Mouse (Mus musculus) erythroblast, embryonic 14.5 days (primary cell): ENCODE results near the gene Krt36. TPM values are rescaled to one million over a fixed set of nuclear protein-coding genes. Genes with fewer than 3 reads are reported as not detected.

Source experiments
- H3K27me3 ChIP-seq: 2 replicates; pipeline ENCODE4 v1.6.1; 2012; ENCODE audit warnings: inconsistent platforms; ENCODE audit not compliant: control insufficient read depth
- H3K36me3 ChIP-seq: 2 replicates; pipeline ENCODE4 v1.6.1; 2012; ENCODE audit warnings: mild to moderate bottlenecking, inconsistent platforms; ENCODE audit not compliant: control insufficient read depth
- H3K4me1 ChIP-seq: 2 replicates; pipeline ENCODE4 v1.6.1; 2012; ENCODE audit warnings: inconsistent platforms; ENCODE audit not compliant: control insufficient read depth
- H3K4me3 ChIP-seq: replicated peaks from 2 replicates; pipeline ENCODE3; 2012; ENCODE audit warnings: moderate library complexity, mild to moderate bottlenecking, inconsistent platforms
- H3K9me3 ChIP-seq: 2 replicates; pipeline ENCODE4 v1.6.1; 2012; ENCODE audit warnings: low read length, inconsistent platforms, mixed read lengths; ENCODE audit not compliant: control insufficient read depth
- GATA1 ChIP-seq: IDR thresholded peaks from 2 replicates; pipeline ENCODE4 v1.6.1; 2012; ENCODE audit warnings: low read length, inconsistent platforms, mixed read lengths
- TAL1 ChIP-seq: IDR thresholded peaks from 3 replicates; pipeline ENCODE4 v1.6.1; 2012; ENCODE audit warnings: low read length, inconsistent platforms, mixed read lengths
- polyA plus RNA-seq: library from polyadenylated mRNA; stranded (reverse); fragments of >175 nt; gene quantifications from 2 replicates; pipeline ENCODE4 v1.2.3, GENCODE M21; 2012

The Krt36 gene
- polyA plus RNA-seq, 1 experiment = not detected

DNA sequence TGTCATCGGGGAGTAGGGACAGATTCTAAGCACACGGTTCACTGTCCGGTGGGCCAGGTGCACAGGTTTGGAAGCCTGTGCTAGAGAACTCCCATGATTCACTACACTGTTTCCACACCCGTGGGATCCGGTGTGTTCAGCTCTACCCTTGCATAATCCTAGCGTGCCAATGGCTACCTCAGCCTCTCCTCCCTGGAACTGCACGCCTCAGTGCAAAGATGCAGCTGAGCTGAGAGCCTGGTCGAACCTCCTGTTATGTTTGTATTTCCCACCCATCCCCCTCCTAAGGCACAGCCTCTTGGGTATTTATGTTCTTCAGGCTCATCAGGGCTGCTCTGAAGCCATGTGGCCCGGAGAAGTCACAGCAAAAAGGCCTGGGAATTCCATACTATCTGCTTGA is 7.6 kb downstream of the Krt36 start:
- no peaks in the 10 kb centered on the region for H3K9me3 ChIP-seq
- H3K36me3 ChIP-seq = no peaks in the 10 kb centered on the region
- no peaks in the 10 kb centered on the region for H3K4me1 ChIP-seq
- H3K4me3 ChIP-seq = no peak overlapping the region
- no peak for TF ChIP-seq GATA1
- TF ChIP-seq TAL1 = no peak
- H3K27me3 ChIP-seq = no peaks in the 10 kb centered on the region

DNA sequence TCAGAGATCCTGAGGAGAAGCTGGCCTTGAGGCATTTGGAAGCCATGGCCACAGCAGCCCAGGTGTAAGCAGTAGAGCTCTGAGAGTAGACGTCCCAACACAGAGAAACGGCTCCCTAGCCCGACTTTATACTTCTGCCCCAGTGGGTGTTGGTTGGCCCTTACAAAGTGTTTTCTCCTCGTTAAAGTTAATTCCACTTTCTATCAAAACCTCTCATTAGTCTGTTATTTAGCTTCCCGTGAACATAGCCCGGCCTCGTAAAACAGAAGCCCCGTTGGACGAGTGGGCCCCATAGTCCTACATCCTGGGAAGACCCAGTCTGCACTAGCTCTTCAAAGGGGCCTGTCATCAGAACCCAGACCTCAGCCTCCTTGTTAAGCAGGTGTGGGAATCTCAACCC is 9.3 kb downstream of the Krt36 start, which contains the start of gene Krt35:
TSS of gene Krt35 (minus strand) at position 101 of the 400 bp plus-strand sequence.
- Histone ChIP-seq H3K4me1 (no peaks in the 10 kb centered on the region), H3K9me3 (no peaks in the 10 kb centered on the region), H3K27me3 (no peaks in the 10 kb centered on the region), H3K4me3 (no peak within 1 kb of the TSS), H3K36me3 (no peaks in the 10 kb centered on the region)
- TF ChIP-seq GATA1 (no peak), TAL1 (no peak)

DNA sequence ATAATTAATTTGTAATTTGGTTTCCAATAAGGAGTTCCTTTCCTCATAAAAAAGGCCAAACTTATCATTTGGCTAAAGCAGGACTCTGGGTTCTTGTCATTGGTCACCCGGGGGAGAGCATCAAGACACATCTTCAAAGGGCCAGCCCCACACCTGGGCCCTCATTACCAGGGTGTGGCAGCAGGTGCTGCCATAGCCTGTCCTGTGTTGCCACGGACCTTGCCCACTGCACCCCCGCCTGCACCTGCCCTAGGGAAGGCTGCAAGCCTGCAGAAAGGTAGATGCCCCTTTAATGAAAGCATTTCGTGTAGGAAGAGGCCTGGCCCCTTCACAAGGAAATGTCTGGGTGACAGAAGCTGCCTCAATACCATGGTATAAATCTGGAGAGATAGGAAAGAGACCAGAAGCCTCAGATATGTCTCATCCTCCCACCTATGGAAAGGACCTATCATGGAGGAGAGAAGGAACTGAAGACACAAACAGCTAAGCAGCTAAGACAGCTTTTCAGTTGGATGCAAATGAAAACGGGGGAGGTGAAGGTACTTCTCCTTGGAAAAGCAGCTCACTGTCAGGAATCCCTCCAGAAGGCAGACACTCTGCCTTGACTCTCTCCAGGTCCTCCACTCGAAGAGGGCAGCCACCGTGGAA is 16.9 kb downstream of the Krt36 start:
- Histone ChIP-seq H3K9me3 (peaks cover 4% of the 10 kb centered on the region; the same call in 1 of the 2 replicates), H3K27me3 (no peaks in the 10 kb centered on the region), H3K4me1 (no peaks in the 10 kb centered on the region), H3K36me3 (no peaks in the 10 kb centered on the region), H3K4me3 (no peak overlapping the region)
- TF ChIP-seq GATA1 (no peak), TAL1 (no peak)

DNA sequence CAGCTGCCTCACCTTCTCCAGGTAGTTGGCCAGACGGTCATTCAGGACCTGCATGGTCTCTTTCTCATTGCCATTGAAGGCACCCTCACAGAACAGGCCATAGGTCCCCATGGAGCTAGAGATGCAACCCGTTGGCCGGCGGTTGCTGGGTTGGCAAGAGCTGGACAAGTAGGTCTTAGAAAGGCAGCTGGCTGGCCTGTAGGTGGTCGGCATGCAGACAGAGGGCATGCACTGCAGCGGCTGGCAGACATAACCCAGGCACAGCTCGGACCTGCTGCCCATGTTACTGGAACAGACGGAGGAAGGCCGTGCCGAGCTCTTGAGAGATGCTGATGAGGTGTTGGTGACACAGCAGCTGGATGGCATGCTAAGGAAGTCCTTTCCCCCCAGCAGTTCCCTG is 17.6 kb downstream of the Krt36 start, which contains the start of gene Krt32:
TSS of gene Krt32 (minus strand) at position 366 of the 400 bp plus-strand sequence.
- H3K9me3 ChIP-seq = peaks cover 4% of the 10 kb centered on the region; the same call in 1 of the 2 replicates

DNA sequence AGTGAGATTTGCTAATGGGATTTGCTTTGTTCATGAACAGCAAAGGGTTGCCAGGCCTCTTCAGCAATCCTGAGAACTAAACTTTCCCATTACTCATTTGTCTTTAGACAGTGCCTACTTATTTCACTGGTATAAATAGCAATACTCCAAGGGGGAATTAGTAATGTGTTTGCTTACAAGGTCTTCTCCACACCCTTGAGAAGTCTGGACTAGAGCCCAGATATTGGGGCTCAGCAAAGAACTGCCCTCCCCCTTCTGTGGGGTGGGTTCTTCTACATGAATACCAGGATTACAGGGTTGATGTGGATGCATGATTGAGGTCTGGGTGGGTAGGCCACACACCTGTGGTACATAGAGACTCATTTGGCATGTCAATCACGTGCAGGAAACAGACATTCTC is 31.6 kb downstream of the Krt36 start:
- H3K4me3 ChIP-seq = no peak overlapping the region
- no peaks in the 10 kb centered on the region for H3K36me3 ChIP-seq
- H3K4me1 ChIP-seq = no peaks in the 10 kb centered on the region
- no peaks in the 10 kb centered on the region for H3K27me3 ChIP-seq
- no peaks in the 10 kb centered on the region for H3K9me3 ChIP-seq
- TF ChIP-seq GATA1 (no peak), TAL1 (no peak)

More for the DNA sequence above, 17.6 kb downstream of the Krt36 start, which contains the start of gene Krt32:
- no peak within 1 kb of the TSS for H3K4me3 ChIP-seq
- H3K4me1 ChIP-seq = no peaks in the 10 kb centered on the region
- H3K27me3 ChIP-seq = no peaks in the 10 kb centered on the region
- no peaks in the 10 kb centered on the region for H3K36me3 ChIP-seq
- TF ChIP-seq GATA1 (no peak), TAL1 (no peak)

DNA sequence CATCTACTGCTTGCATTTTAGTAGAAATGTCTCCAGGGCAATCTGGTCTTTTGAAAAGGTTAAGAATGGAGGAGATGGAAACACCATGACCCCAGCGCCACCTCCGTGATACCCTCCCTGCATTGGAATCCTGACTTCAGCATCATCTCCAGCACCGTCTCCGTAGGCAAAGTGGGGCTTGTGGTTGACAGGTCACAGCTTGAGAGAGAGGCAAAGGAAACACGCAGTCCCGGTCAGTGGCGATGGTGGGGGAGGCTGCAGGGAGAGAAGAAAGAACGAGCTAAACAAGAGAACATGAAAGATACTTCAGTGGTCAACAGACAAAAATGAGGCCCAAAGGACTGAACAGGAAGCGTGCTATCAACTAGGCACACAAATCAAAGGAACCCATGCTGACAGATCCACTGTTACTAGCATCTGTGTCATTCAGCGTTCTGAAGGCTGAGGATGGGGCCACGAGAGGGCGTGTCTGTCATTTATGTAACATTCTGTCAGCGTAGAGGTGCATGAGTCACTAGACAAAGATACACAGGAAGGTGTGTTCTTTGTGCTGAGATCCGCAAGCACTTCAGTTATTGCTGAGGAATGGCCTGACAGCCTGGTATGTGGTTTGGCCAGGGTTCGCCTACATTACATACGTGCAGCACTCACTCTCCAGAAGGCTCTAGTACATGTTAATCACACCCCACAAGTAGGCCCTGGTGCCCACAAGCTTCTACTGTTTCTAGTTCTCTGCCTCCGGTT is 38.0 kb downstream of the Krt36 start:
- no peaks in the 10 kb centered on the region for H3K36me3 ChIP-seq
- H3K4me3 ChIP-seq = no peak overlapping the region
- H3K27me3 ChIP-seq = no peaks in the 10 kb centered on the region
- H3K9me3 ChIP-seq = no peaks in the 10 kb centered on the region
- H3K4me1 ChIP-seq = no peaks in the 10 kb centered on the region
- TF ChIP-seq TAL1 (no peak), GATA1 (no peak)

DNA sequence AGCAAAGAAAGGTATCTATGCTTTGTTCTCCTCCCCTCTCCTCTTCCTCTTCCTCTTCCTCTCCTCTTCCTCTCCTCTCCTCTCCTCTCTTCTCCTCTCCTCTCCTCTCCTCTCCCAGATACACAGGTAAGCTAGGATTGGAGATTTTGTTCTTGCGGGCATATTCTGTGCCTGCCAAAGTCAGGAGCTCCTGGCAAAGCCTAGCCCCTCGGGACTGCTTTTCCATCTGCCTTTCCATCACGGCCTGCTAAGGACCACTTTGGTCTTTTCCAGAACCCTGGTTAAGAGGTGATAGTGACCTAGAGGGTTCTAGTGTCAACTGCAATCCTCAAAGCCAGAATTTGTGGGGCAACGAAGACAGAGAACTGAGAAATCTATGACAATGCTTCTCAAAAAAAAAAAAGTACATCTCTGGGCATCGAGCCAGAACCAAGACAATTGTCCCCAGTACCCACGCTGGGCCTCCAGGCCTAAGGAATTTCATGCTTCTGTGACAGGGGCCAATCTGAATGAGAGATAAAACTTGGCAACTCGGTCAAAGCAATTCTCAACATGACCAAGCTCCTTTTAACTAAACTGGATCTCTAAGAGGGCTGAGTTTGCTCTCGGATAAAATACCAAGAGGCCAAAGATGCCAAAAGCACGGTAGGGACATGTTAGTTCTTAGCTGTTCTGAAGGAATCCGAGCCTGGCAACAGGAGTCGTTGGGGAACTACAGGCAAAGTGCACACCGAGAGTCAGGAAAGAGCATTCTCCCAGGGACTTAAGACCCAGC is 39.0 kb downstream of the Krt36 start:
- no peaks in the 10 kb centered on the region for H3K36me3 ChIP-seq

DNA sequence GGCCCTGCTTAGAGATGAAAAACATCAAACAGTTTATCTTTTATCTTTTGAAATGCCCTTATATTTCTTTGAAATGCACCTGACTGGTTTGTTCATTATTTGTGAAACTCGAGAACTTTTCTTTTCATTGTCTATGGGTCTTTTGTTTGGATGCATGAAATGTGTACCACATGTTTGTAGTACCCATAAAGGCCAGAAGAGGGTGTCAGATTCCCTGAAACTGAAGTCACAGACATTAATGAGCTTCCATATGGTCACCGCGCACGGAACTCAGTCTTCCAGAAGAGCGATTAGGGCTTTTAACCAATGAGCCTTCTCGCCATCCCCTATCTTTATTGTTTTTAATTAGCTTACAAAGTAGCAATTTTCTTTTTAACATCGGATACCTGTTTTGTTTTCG is 46.6 kb downstream of the Krt36 start:
- Histone ChIP-seq H3K36me3 (no peaks in the 10 kb centered on the region), H3K4me3 (no peak overlapping the region), H3K27me3 (no peaks in the 10 kb centered on the region), H3K4me1 (no peaks in the 10 kb centered on the region), H3K9me3 (no peaks in the 10 kb centered on the region)
- TF ChIP-seq TAL1 (no peak), GATA1 (no peak)

More for the DNA sequence above, 39.0 kb downstream of the Krt36 start:
- H3K4me3 ChIP-seq = no peak overlapping the region
- H3K9me3 ChIP-seq = no peaks in the 10 kb centered on the region
- H3K27me3 ChIP-seq = no peaks in the 10 kb centered on the region
- H3K4me1 ChIP-seq = no peaks in the 10 kb centered on the region
- TF ChIP-seq GATA1 (no peak), TAL1 (no peak)
